Mouse (Mus musculus): ENCODE data around the gene Trim14. TPM values are rescaled to one million over a fixed set of nuclear protein-coding genes. Genes with fewer than 3 reads are reported as not detected.

The Trim14 gene
- polyA plus RNA-seq, 1 experiment from 2014 or later: 4.9 TPM

- no peak for ATAC-seq (ENCODE audit: insufficient number of reproducible peaks, insufficient read depth, low FRiP score, low read depth)
- H3K4me3 ChIP-seq (ENCODE audit: low read depth, low read length): no peak overlapping the region
These were observed 30.4 kb downstream of the Trim14 start for GRCm38 (mm10) chr4:46505361-46506057.

GRCm38 (mm10) chr4:46503881-46504280 is 32.1 kb downstream of the Trim14 start:
- 81% methylated on average over 3 of the region's 3 CpGs for WGBS
- no peaks in the 10 kb centered on the region for H3K27me3 ChIP-seq (ENCODE audit: control insufficient read depth, insufficient read depth, low read length)
- H3K9me3 ChIP-seq (ENCODE audit: control insufficient read depth, low read depth, low read length): no peaks in the 10 kb centered on the region
- no peak for ATAC-seq (ENCODE audit: insufficient number of reproducible peaks, insufficient read depth, low FRiP score, low read depth)
- H3K4me3 ChIP-seq (ENCODE audit: low read depth, low read length): no peak overlapping the region
- no peak overlapping the region for H3K27ac ChIP-seq (ENCODE audit: low read length)
- 0 out of 2 replicates have a peak, but pooled peaks cover 3% of the 10 kb centered on the region for H3K4me1 ChIP-seq (ENCODE audit: control insufficient read depth, insufficient read depth, low read length)
- H3K4me2 ChIP-seq (replicated peaks; ENCODE audit: low read depth, low read length): no peak overlapping the region
- H3K36me3 ChIP-seq (ENCODE audit: control insufficient read depth, insufficient read depth, low read length): peaks cover 34% of the 10 kb centered on the region
- no peak overlapping the region for H3K9ac ChIP-seq (replicated peaks; ENCODE audit: low read depth, low read length)

More at GRCm38 (mm10) chr4:46505361-46506057, 30.4 kb downstream of the Trim14 start:
- 73% methylated on average over 8 of the region's 8 CpGs for WGBS
- Histone ChIP-seq H3K4me1 (ENCODE audit: control insufficient read depth, insufficient read depth, low read length) (0 out of 2 replicates have a peak, but pooled peaks cover 3% of the 10 kb centered on the region), H3K27me3 (ENCODE audit: control insufficient read depth, insufficient read depth, low read length) (no peaks in the 10 kb centered on the region), H3K4me2 (replicated peaks; ENCODE audit: low read depth, low read length) (no peak overlapping the region), H3K9ac (replicated peaks; ENCODE audit: low read depth, low read length) (no peak overlapping the region), H3K27ac (ENCODE audit: low read length) (no peak overlapping the region), H3K9me3 (ENCODE audit: control insufficient read depth, low read depth, low read length) (no peaks in the 10 kb centered on the region), H3K36me3 (ENCODE audit: control insufficient read depth, insufficient read depth, low read length) (peaks cover 23% of the 10 kb centered on the region)

GRCm38 (mm10) chr4:46502606-46503502 is 33.1 kb downstream of the Trim14 start:
- Histone ChIP-seq H3K36me3 (ENCODE audit: control insufficient read depth, insufficient read depth, low read length) (peaks cover 37% of the 10 kb centered on the region), H3K27me3 (ENCODE audit: control insufficient read depth, insufficient read depth, low read length) (no peaks in the 10 kb centered on the region), H3K4me3 (ENCODE audit: low read depth, low read length) (no peak overlapping the region), H3K27ac (ENCODE audit: low read length) (no peak overlapping the region), H3K9me3 (ENCODE audit: control insufficient read depth, low read depth, low read length) (no peaks in the 10 kb centered on the region), H3K9ac (replicated peaks; ENCODE audit: low read depth, low read length) (no peak overlapping the region), H3K4me2 (replicated peaks; ENCODE audit: low read depth, low read length) (no peak overlapping the region), H3K4me1 (ENCODE audit: control insufficient read depth, insufficient read depth, low read length) (0 out of 2 replicates have a peak, but pooled peaks cover 3% of the 10 kb centered on the region)
- ATAC-seq (ENCODE audit: insufficient number of reproducible peaks, insufficient read depth, low FRiP score, low read depth): no peak
- WGBS: 62% methylated on average over 16 of the region's 16 CpGs

- H3K27ac ChIP-seq (ENCODE audit: low read length): no peak overlapping the region
- 17% methylated on average over 4 of the region's 4 CpGs for WGBS
- H3K9me3 ChIP-seq (ENCODE audit: control insufficient read depth, low read depth, low read length): no peaks in the 10 kb centered on the region
- no peaks in the 10 kb centered on the region for H3K4me1 ChIP-seq (ENCODE audit: control insufficient read depth, insufficient read depth, low read length)
- no peak for ATAC-seq (ENCODE audit: insufficient number of reproducible peaks, insufficient read depth, low FRiP score, low read depth)
- no peaks in the 10 kb centered on the region for H3K27me3 ChIP-seq (ENCODE audit: control insufficient read depth, insufficient read depth, low read length)
- peaks cover 45% of the 10 kb centered on the region for H3K36me3 ChIP-seq (ENCODE audit: control insufficient read depth, insufficient read depth, low read length)
- no peak overlapping the region for H3K4me3 ChIP-seq (ENCODE audit: low read depth, low read length)
- H3K9ac ChIP-seq (replicated peaks; ENCODE audit: low read depth, low read length): no peak overlapping the region
- no peak overlapping the region for H3K4me2 ChIP-seq (replicated peaks; ENCODE audit: low read depth, low read length)
These were observed 37.0 kb downstream of the Trim14 start for GRCm38 (mm10) chr4:46498976-46499375.

- Histone ChIP-seq H3K27me3 (ENCODE audit: control insufficient read depth, insufficient read depth, low read length) (no peaks in the 10 kb centered on the region), H3K4me2 (replicated peaks; ENCODE audit: low read depth, low read length) (no peak overlapping the region), H3K27ac (ENCODE audit: low read length) (no peak overlapping the region), H3K4me3 (ENCODE audit: low read depth, low read length) (no peak overlapping the region), H3K9ac (replicated peaks; ENCODE audit: low read depth, low read length) (no peak overlapping the region), H3K4me1 (ENCODE audit: control insufficient read depth, insufficient read depth, low read length) (no peaks in the 10 kb centered on the region), H3K9me3 (ENCODE audit: control insufficient read depth, low read depth, low read length) (no peaks in the 10 kb centered on the region), H3K36me3 (ENCODE audit: control insufficient read depth, insufficient read depth, low read length) (peaks cover 49% of the 10 kb centered on the region)
- WGBS: 58% methylated on average over 3 of the region's 3 CpGs
- no peak for ATAC-seq (ENCODE audit: insufficient number of reproducible peaks, insufficient read depth, low FRiP score, low read depth)
These were observed 37.4 kb downstream of the Trim14 start for GRCm38 (mm10) chr4:46498511-46498910.

GRCm38 (mm10) chr4:46497286-46497892 is 38.6 kb downstream of the Trim14 start:
- no peaks in the 10 kb centered on the region for H3K9me3 ChIP-seq (ENCODE audit: control insufficient read depth, low read depth, low read length)

GRCm38 (mm10) chr4:46495543-46495942 is 40.4 kb downstream of the Trim14 start:
- peaks cover 38% of the 10 kb centered on the region for H3K36me3 ChIP-seq (ENCODE audit: control insufficient read depth, insufficient read depth, low read length)
- H3K27ac ChIP-seq (ENCODE audit: low read length): no peak overlapping the region
- WGBS: 87% methylated on average over 12 of the region's 12 CpGs
- H3K27me3 ChIP-seq (ENCODE audit: control insufficient read depth, insufficient read depth, low read length): no peaks in the 10 kb centered on the region
- H3K9ac ChIP-seq (replicated peaks; ENCODE audit: low read depth, low read length): no peak overlapping the region
- no peak overlapping the region for H3K4me2 ChIP-seq (replicated peaks; ENCODE audit: low read depth, low read length)
- H3K9me3 ChIP-seq (ENCODE audit: control insufficient read depth, low read depth, low read length): no peaks in the 10 kb centered on the region
- peaks cover 1% of the 10 kb centered on the region; the same call in 1 of the 2 replicates for H3K4me1 ChIP-seq (ENCODE audit: control insufficient read depth, insufficient read depth, low read length)
- no peak for ATAC-seq (ENCODE audit: insufficient number of reproducible peaks, insufficient read depth, low FRiP score, low read depth)
- H3K4me3 ChIP-seq (ENCODE audit: low read depth, low read length): no peak overlapping the region

More at GRCm38 (mm10) chr4:46497286-46497892, 38.6 kb downstream of the Trim14 start:
- 43% methylated on average over 4 of the region's 4 CpGs for WGBS
- no peaks in the 10 kb centered on the region for H3K27me3 ChIP-seq (ENCODE audit: control insufficient read depth, insufficient read depth, low read length)
- no peak overlapping the region for H3K4me3 ChIP-seq (ENCODE audit: low read depth, low read length)
- H3K4me1 ChIP-seq (ENCODE audit: control insufficient read depth, insufficient read depth, low read length): no peaks in the 10 kb centered on the region
- H3K27ac ChIP-seq (ENCODE audit: low read length): no peak overlapping the region
- H3K4me2 ChIP-seq (replicated peaks; ENCODE audit: low read depth, low read length): no peak overlapping the region
- H3K36me3 ChIP-seq (ENCODE audit: control insufficient read depth, insufficient read depth, low read length): peaks cover 51% of the 10 kb centered on the region
- H3K9ac ChIP-seq (replicated peaks; ENCODE audit: low read depth, low read length): no peak overlapping the region
- ATAC-seq (ENCODE audit: insufficient number of reproducible peaks, insufficient read depth, low FRiP score, low read depth): no peak

GRCm38 (mm10) chr4:46493071-46493470 is 42.9 kb downstream of the Trim14 start:
- ATAC-seq (ENCODE audit: insufficient number of reproducible peaks, insufficient read depth, low FRiP score, low read depth): no peak
- peaks cover 25% of the 10 kb centered on the region for H3K36me3 ChIP-seq (ENCODE audit: control insufficient read depth, insufficient read depth, low read length)
- H3K9ac ChIP-seq (replicated peaks; ENCODE audit: low read depth, low read length): no peak overlapping the region
- no peak overlapping the region for H3K4me3 ChIP-seq (ENCODE audit: low read depth, low read length)
- H3K4me1 ChIP-seq (ENCODE audit: control insufficient read depth, insufficient read depth, low read length): peaks cover 5% of the 10 kb centered on the region; the same call in 1 of the 2 replicates
- no peaks in the 10 kb centered on the region for H3K9me3 ChIP-seq (ENCODE audit: control insufficient read depth, low read depth, low read length)
- no peak overlapping the region for H3K4me2 ChIP-seq (replicated peaks; ENCODE audit: low read depth, low read length)
- no peak overlapping the region for H3K27ac ChIP-seq (ENCODE audit: low read length)
- WGBS: 94% methylated on average over 6 of the region's 6 CpGs
- H3K27me3 ChIP-seq (ENCODE audit: control insufficient read depth, insufficient read depth, low read length): no peaks in the 10 kb centered on the region

Measured in stomach, embryonic 14.5 days (tissue).